Mouse (Mus musculus) gastrocnemius, postnatal 4 days (tissue): ENCODE data around the gene Pifo. TPM values are rescaled to one million over a fixed set of nuclear protein-coding genes. Genes with fewer than 3 reads are reported as not detected.
A peak's percentile ranks its signal among the peaks of the same experiment; 100 is the strongest.
"Not testable (repeated sequence)": the region's sequence is repeated elsewhere in the genome, so short reads cannot be mapped to it uniquely, and the experiment has no call there.

Experiments used
- DNase-seq, 2 experiments: peaks; one replicate each; pipeline ENCODE4 v3.0.0; 2021 to 2022; ENCODE audit warnings: low spot score in 2 of 2, mixed read lengths in 2 of 2
- long read RNA-seq, 2 experiments: library from polyadenylated mRNA; stranded (forward); transcript quantifications; one replicate each; pipeline ENCODE4 v2.0.0; 2021
- total RNA-seq, 2 experiments: library from RNA; stranded (reverse); gene quantifications; 2 replicates each; pipeline ENCODE4 v1.2.3; 2021

The Pifo gene
- total RNA-seq = not detected
- long read RNA-seq, experiment 1 = 0 reads
- long read RNA-seq, experiment 2 = 0 reads

GRCm38 (mm10) chr3:106014546-106014945 is at the start of gene Pifo:
Gene Pifo (minus strand): TSS chr3:106014646.
- no peak for DNase-seq

GRCm38 (mm10) chr3:106057966-106058365 is 43.5 kb upstream of the Pifo start:
- DNase-seq = no peak

GRCm38 (mm10) chr3:106051896-106052295 is 37.5 kb upstream of the Pifo start:
- DNase-seq = no peak

GRCm38 (mm10) chr3:106040306-106040705 is 25.9 kb upstream of the Pifo start:
- no peak for DNase-seq

- DNase-seq = no peak
Measured at GRCm38 (mm10) chr3:106032781-106033180, 18.3 kb upstream of the Pifo start, which contains the start of gene Chil5. Gene Chil5 (minus strand): TSS chr3:106032814.

GRCm38 (mm10) chr3:106024135-106024534 is 9.7 kb upstream of the Pifo start:
- DNase-seq = no peak

GRCm38 (mm10) chr3:106021840-106022239 is 7.4 kb upstream of the Pifo start:
- no peak for DNase-seq

GRCm38 (mm10) chr3:106003360-106003759 is 11.1 kb downstream of the Pifo start:
- not testable (repeated sequence) for DNase-seq

GRCm38 (mm10) chr3:106001416-106002370 is 12.8 kb downstream of the Pifo start:
- no peak for DNase-seq

- no peak for DNase-seq
Measured at GRCm38 (mm10) chr3:106000707-106001375, 13.6 kb downstream of the Pifo start.

- no peak for DNase-seq
Measured at GRCm38 (mm10) chr3:105994730-105995129, 19.7 kb downstream of the Pifo start.

- DNase-seq = peak in 1 of 2 experiments; percentile 50
Measured at GRCm38 (mm10) chr3:105991653-105992283, 22.7 kb downstream of the Pifo start.

- not testable (repeated sequence) for DNase-seq
Measured at GRCm38 (mm10) chr3:105989611-105990010, 24.8 kb downstream of the Pifo start.

GRCm38 (mm10) chr3:105974174-105974573 is 40.3 kb downstream of the Pifo start:
- no peak for DNase-seq

- DNase-seq = no peak
Measured at GRCm38 (mm10) chr3:105973411-105973810, 41.0 kb downstream of the Pifo start, which contains the start of gene Ovgp1. Gene Ovgp1 (plus strand): TSS chr3:105973711.

- no peak for DNase-seq
Measured at GRCm38 (mm10) chr3:105971831-105972446, 42.5 kb downstream of the Pifo start.

GRCm38 (mm10) chr3:105960700-105961099 is 53.7 kb downstream of the Pifo start:
- no peak for DNase-seq

GRCm38 (mm10) chr3:105959999-105960398 is 54.4 kb downstream of the Pifo start, which contains the start of gene Atp5f1:
Gene Atp5f1 (minus strand): TSS chr3:105960099.
- DNase-seq = no peak

- no peak for DNase-seq
Measured at GRCm38 (mm10) chr3:105959585-105959984, 54.9 kb downstream of the Pifo start.

- DNase-seq = peak; percentile 88 to 95
Measured at GRCm38 (mm10) chr3:105958974-105959580, 55.4 kb downstream of the Pifo start, which contains the start of gene Wdr77. Gene Wdr77 (plus strand): TSS chr3:105959369.
